Mouse (Mus musculus) fat pad, adult 2 months (tissue): ENCODE measurements around the gene Uevld.

Experiments
- DNase-seq: peaks from one replicate; pipeline ENCODE4 v3.0.0-alpha.2; 2011; ENCODE audit warnings: low read depth, low spot score; ENCODE audit errors: extremely low read depth

The Uevld gene

GRCm38 (mm10) chr7:46877255-46877654, 81.1 kb downstream of the Uevld start:
- DNase-seq, result no peak

- DNase-seq, result no peak
Measured at GRCm38 (mm10) chr7:46876841-46877240, 81.5 kb downstream of the Uevld start.
